Mouse (Mus musculus): ENCODE data around the gene Rasgrf1. TPM values are rescaled to one million over a fixed set of nuclear protein-coding genes. Genes with fewer than 3 reads are reported as not detected.

The Rasgrf1 gene
- polyA plus RNA-seq, 1 experiment from 2014 or later, result 0.05 TPM

- no peak overlapping the region for H3K9ac ChIP-seq (ENCODE audit: low read depth, low read length)
- ATAC-seq (replicated peaks; ENCODE audit: low FRiP score, low read depth) (no peak), DNase-seq (ENCODE audit: low spot score) (no peak)
- H3K36me3 ChIP-seq (ENCODE audit: insufficient read depth, low read length), result no peaks in the 10 kb centered on the region
- no peaks in the 10 kb centered on the region for H3K27me3 ChIP-seq (ENCODE audit: insufficient read depth, low read length)
- H3K9me3 ChIP-seq (replicated peaks; ENCODE audit: low read length), result no peaks in the 10 kb centered on the region
- WGBS, result 89% methylated on average over 10 of the region's 10 CpGs
- H3K4me3 ChIP-seq (replicated peaks; ENCODE audit: low read depth, low read length), result no peak overlapping the region
- no peak for TF ChIP-seq CTCF (IDR thresholded peaks at IDR 0.05; ENCODE audit: low read depth)
- no peak overlapping the region for H3K27ac ChIP-seq
- no peaks in the 10 kb centered on the region for H3K4me1 ChIP-seq (replicated peaks; ENCODE audit: insufficient read depth, low read length)
- no peak overlapping the region for H3K4me2 ChIP-seq (ENCODE audit: low read length)
Observed at GRCm38 (mm10) chr9:89970271-89970670, 60.6 kb downstream of the Rasgrf1 start.

DNA sequence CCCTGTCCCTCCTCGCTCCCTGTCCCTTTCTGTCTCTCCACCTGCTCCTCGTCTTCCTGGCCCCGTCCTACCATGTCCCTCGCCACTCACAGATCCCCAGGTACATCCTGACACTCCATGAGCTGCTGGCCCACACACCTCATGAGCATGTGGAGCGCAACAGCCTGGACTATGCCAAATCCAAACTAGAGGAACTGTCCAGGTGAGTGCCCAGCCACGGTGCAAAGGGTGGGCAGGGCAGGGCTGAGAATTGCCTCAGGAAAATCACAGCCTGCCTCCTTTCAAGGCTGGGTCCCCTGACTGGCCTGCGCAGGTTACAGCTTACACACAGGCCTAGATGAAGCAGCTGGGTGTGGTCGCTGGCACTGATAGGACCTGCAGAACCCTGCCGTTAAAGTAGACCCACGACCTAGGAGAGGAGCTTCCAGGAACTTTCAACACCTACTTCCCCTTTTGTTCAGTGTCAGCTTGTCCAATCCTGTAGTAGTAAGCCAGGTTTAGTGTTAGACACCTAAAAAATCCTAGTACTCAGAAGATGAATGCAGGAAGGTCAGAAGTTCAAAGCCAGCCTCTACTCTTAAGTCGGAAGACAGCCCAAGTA lies 61.3 kb downstream of the Rasgrf1 start:
- no peaks in the 10 kb centered on the region for H3K4me1 ChIP-seq (replicated peaks; ENCODE audit: insufficient read depth, low read length)
- no peaks in the 10 kb centered on the region for H3K9me3 ChIP-seq (replicated peaks; ENCODE audit: low read length)
- no peaks in the 10 kb centered on the region for H3K36me3 ChIP-seq (ENCODE audit: insufficient read depth, low read length)
- 81% methylated on average over 11 of the region's 11 CpGs for WGBS
- ATAC-seq (replicated peaks; ENCODE audit: low FRiP score, low read depth) (no peak), DNase-seq (ENCODE audit: low spot score) (no peak)
- H3K9ac ChIP-seq (ENCODE audit: low read depth, low read length), result no peak overlapping the region
- TF ChIP-seq CTCF (IDR thresholded peaks at IDR 0.05; ENCODE audit: low read depth), result no peak
- H3K27ac ChIP-seq, result no peak overlapping the region
- no peak overlapping the region for H3K4me3 ChIP-seq (replicated peaks; ENCODE audit: low read depth, low read length)
- H3K27me3 ChIP-seq (ENCODE audit: insufficient read depth, low read length), result no peaks in the 10 kb centered on the region
- no peak overlapping the region for H3K4me2 ChIP-seq (ENCODE audit: low read length)

DNA sequence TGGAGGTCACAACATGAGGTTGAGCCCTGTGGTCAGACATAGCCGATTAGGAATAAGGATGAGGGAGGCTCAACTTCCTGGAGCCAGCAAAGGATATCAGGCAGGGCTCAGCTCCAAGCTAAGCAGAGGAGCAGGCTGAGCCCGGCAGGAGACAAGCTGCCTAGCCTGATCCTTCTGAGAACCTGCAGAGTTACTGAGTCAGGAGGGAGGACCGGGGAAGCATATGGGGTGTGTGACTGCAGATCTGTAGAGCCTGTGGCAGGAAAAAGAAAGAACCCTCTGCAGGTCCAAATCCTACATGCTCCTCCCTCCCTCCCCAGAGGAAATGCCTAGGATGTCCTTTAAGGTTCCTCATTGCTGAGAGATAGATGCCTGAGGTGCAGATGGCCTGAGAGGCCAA lies 62.6 kb downstream of the Rasgrf1 start:
- no peak overlapping the region for H3K4me2 ChIP-seq (ENCODE audit: low read length)
- ATAC-seq (replicated peaks; ENCODE audit: low FRiP score, low read depth), result no peak
- 44% methylated on average over 3 of the region's 3 CpGs for WGBS

DNA sequence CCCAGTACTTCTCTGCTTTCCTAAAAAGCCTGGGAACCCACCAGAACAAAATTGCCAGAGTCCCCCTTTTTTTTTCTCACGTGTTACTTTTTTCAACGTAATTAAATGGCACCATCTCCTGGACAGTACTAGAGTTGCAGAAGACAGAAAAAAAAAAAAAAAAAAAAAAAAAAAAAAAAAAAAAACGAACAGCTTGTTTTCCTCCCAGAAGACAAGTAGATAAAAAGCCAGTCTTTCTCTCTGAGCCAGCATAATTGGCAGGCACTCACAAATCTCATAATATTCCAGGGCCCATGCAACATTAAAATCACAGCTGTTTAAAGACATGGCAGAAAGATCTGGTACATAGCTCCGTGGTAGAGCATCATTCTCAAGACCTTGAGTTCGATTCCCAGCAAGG lies 64.1 kb downstream of the Rasgrf1 start:
- Histone ChIP-seq H3K27ac (no peak overlapping the region), H3K9me3 (replicated peaks; ENCODE audit: low read length) (no peaks in the 10 kb centered on the region), H3K4me3 (replicated peaks; ENCODE audit: low read depth, low read length) (no peak overlapping the region), H3K9ac (ENCODE audit: low read depth, low read length) (no peak overlapping the region), H3K27me3 (ENCODE audit: insufficient read depth, low read length) (no peaks in the 10 kb centered on the region), H3K4me2 (ENCODE audit: low read length) (no peak overlapping the region), H3K4me1 (replicated peaks; ENCODE audit: insufficient read depth, low read length) (no peaks in the 10 kb centered on the region), H3K36me3 (ENCODE audit: insufficient read depth, low read length) (no peaks in the 10 kb centered on the region)
- 25% methylated on average over 5 of the region's 5 CpGs for WGBS
- peak; percentile 77 for DNase-seq (ENCODE audit: low spot score)
- ATAC-seq (replicated peaks; ENCODE audit: low FRiP score, low read depth), result no peak
- TF ChIP-seq CTCF (IDR thresholded peaks at IDR 0.05; ENCODE audit: low read depth), result peak; percentile 60

More for the DNA sequence above, 62.6 kb downstream of the Rasgrf1 start:
- no peak overlapping the region for H3K27ac ChIP-seq
- no peaks in the 10 kb centered on the region for H3K4me1 ChIP-seq (replicated peaks; ENCODE audit: insufficient read depth, low read length)
- H3K27me3 ChIP-seq (ENCODE audit: insufficient read depth, low read length), result no peaks in the 10 kb centered on the region
- DNase-seq (ENCODE audit: low spot score), result no peak
- H3K9me3 ChIP-seq (replicated peaks; ENCODE audit: low read length), result no peaks in the 10 kb centered on the region
- no peak overlapping the region for H3K9ac ChIP-seq (ENCODE audit: low read depth, low read length)
- H3K4me3 ChIP-seq (replicated peaks; ENCODE audit: low read depth, low read length), result no peak overlapping the region
- TF ChIP-seq CTCF (IDR thresholded peaks at IDR 0.05; ENCODE audit: low read depth), result no peak
- no peaks in the 10 kb centered on the region for H3K36me3 ChIP-seq (ENCODE audit: insufficient read depth, low read length)

GRCm38 (mm10) chr9:89974463-89974931 lies 64.8 kb downstream of the Rasgrf1 start:
- ATAC-seq (replicated peaks; ENCODE audit: low FRiP score, low read depth) (no peak), DNase-seq (ENCODE audit: low spot score) (no peak)
- H3K27me3 ChIP-seq (ENCODE audit: insufficient read depth, low read length), result no peaks in the 10 kb centered on the region
- TF ChIP-seq CTCF (IDR thresholded peaks at IDR 0.05; ENCODE audit: low read depth), result no peak
- 78% methylated on average over 10 of the region's 10 CpGs for WGBS
- H3K4me2 ChIP-seq (ENCODE audit: low read length), result no peak overlapping the region
- H3K9ac ChIP-seq (ENCODE audit: low read depth, low read length), result no peak overlapping the region
- no peaks in the 10 kb centered on the region for H3K9me3 ChIP-seq (replicated peaks; ENCODE audit: low read length)
- no peaks in the 10 kb centered on the region for H3K36me3 ChIP-seq (ENCODE audit: insufficient read depth, low read length)
- no peaks in the 10 kb centered on the region for H3K4me1 ChIP-seq (replicated peaks; ENCODE audit: insufficient read depth, low read length)
- H3K4me3 ChIP-seq (replicated peaks; ENCODE audit: low read depth, low read length), result no peak overlapping the region
- no peak overlapping the region for H3K27ac ChIP-seq

GRCm38 (mm10) chr9:89976366-89976940 lies 66.7 kb downstream of the Rasgrf1 start:
- peak; percentile 26 for DNase-seq (ENCODE audit: low spot score)
- WGBS, result 71% methylated on average over 6 of the region's 6 CpGs
- no peaks in the 10 kb centered on the region for H3K27me3 ChIP-seq (ENCODE audit: insufficient read depth, low read length)

More at GRCm38 (mm10) chr9:89976366-89976940, 66.7 kb downstream of the Rasgrf1 start:
- TF ChIP-seq CTCF (IDR thresholded peaks at IDR 0.05; ENCODE audit: low read depth), result peak; percentile 57
- no peaks in the 10 kb centered on the region for H3K36me3 ChIP-seq (ENCODE audit: insufficient read depth, low read length)
- no peak overlapping the region for H3K4me3 ChIP-seq (replicated peaks; ENCODE audit: low read depth, low read length)
- H3K9ac ChIP-seq (ENCODE audit: low read depth, low read length), result no peak overlapping the region
- no peaks in the 10 kb centered on the region for H3K4me1 ChIP-seq (replicated peaks; ENCODE audit: insufficient read depth, low read length)
- H3K4me2 ChIP-seq (ENCODE audit: low read length), result no peak overlapping the region
- no peak overlapping the region for H3K27ac ChIP-seq
- H3K9me3 ChIP-seq (replicated peaks; ENCODE audit: low read length), result no peaks in the 10 kb centered on the region
- ATAC-seq (replicated peaks; ENCODE audit: low FRiP score, low read depth), result no peak
